Mouse (Mus musculus) CH12.LX (cell line): Measurements from ENCODE around the gene Dgkd. TPM values are rescaled to one million over a fixed set of nuclear protein-coding genes. Genes with fewer than 3 reads are reported as not detected.
A peak's percentile ranks its signal among the peaks of the same experiment; 100 is the strongest.

ENCODE experiments used
- DNase-seq: peaks from one replicate; pipeline ENCODE4 v3.0.0-alpha.2; 2013; ENCODE audit errors: extremely low read depth
- H3K27ac ChIP-seq: 2 replicates; pipeline ENCODE4 v1.5.1; 2012; ENCODE audit warnings: low read depth, mild to moderate bottlenecking, control low read depth, moderate library complexity; ENCODE audit not compliant: insufficient read depth
- H3K27me3 ChIP-seq: replicated peaks from 2 replicates; pipeline ENCODE3; 2012; ENCODE audit warnings: inconsistent platforms
- H3K36me3 ChIP-seq, 2 experiments: replicated peaks in 1 of 2; 2 replicates each; pipeline versions ENCODE3 to v1.6.1; 2012; ENCODE audit warnings: inconsistent platforms in 1 of 2, low read length in 1 of 2, mild to moderate bottlenecking in 1 of 2, mixed read lengths in 1 of 2, moderate library complexity in 1 of 2; ENCODE audit not compliant: control insufficient read depth in 1 of 2, insufficient read depth in 1 of 2
- H3K4me1 ChIP-seq, 2 experiments: 2 replicates each; pipeline ENCODE4 v1.6.1; 2012; ENCODE audit warnings: inconsistent platforms in 1 of 2, moderate library complexity in 1 of 2; ENCODE audit not compliant: insufficient read depth in 2 of 2, control insufficient read depth in 1 of 2
- H3K4me2 ChIP-seq: 2 replicates; pipeline ENCODE4 v1.6.1; 2012; ENCODE audit warnings: low read depth, mild to moderate bottlenecking, control low read depth; ENCODE audit not compliant: poor library complexity, insufficient read depth, severe bottlenecking
- H3K4me3 ChIP-seq, 3 experiments: fragments of 150-350 bp in 1 of 3; sonication (generic) in 1 of 3; replicated peaks in 1 of 3; 2 replicates each; pipeline versions ENCODE3 to v1.5.1; 2011 to 2012; ENCODE audit warnings: low read depth in 2 of 3, low read length in 2 of 3, mild to moderate bottlenecking in 2 of 3, moderate library complexity in 2 of 3, control low read depth in 1 of 3, improper control_type of control experiment in 1 of 3, inconsistent platforms in 1 of 3, mixed read lengths in 1 of 3; ENCODE audit not compliant: poor library complexity in 1 of 3
- H3K79me2 ChIP-seq: replicated peaks from 2 replicates; pipeline ENCODE4 v1.6.1; 2012; ENCODE audit warnings: mild to moderate bottlenecking, moderate library complexity; ENCODE audit not compliant: control insufficient read depth, poor library complexity, insufficient read depth, severe bottlenecking; ENCODE audit errors: extremely low read depth
- H3K9ac ChIP-seq: 2 replicates; pipeline ENCODE4 v1.6.1; 2012; ENCODE audit warnings: low read depth, mild to moderate bottlenecking, control low read depth, moderate library complexity; ENCODE audit not compliant: insufficient read depth
- H3K9me3 ChIP-seq: replicated peaks from 2 replicates; pipeline ENCODE3; 2012; ENCODE audit warnings: low read length, inconsistent platforms, mixed read lengths
- CHD2 ChIP-seq: IDR thresholded peaks from 2 replicates; pipeline ENCODE4 v1.6.1; 2011; ENCODE audit warnings: low read length, improper control_type of control experiment
- CTCF ChIP-seq, 2 experiments: IDR thresholded peaks in 1 of 2; conservative IDR thresholded peaks in 1 of 2; 2 replicates each; pipeline ENCODE4 v1.5.1; 2011 to 2012; ENCODE audit warnings: low read depth in 2 of 2, low read length in 2 of 2, improper control_type of control experiment in 1 of 2, inconsistent platforms in 1 of 2, mild to moderate bottlenecking in 1 of 2, moderate library complexity in 1 of 2
- ELF1 ChIP-seq: IDR thresholded peaks from 2 replicates; pipeline ENCODE4 v1.6.1; 2014; ENCODE audit warnings: low read depth, mild to moderate bottlenecking, inconsistent platforms, low read length, improper control_type of control experiment
- EP300 ChIP-seq: IDR thresholded peaks from 2 replicates; pipeline ENCODE4 v1.6.1; 2011; ENCODE audit warnings: low read length, improper control_type of control experiment
- HCFC1 ChIP-seq: IDR thresholded peaks from 2 replicates; pipeline ENCODE4 v1.6.1; 2012; ENCODE audit warnings: low read depth, mild to moderate bottlenecking, inconsistent platforms, low read length, improper control_type of control experiment
- IRF4 ChIP-seq: IDR thresholded peaks from 2 replicates; pipeline ENCODE4 v1.6.1; 2014; ENCODE audit warnings: low read depth, mild to moderate bottlenecking, inconsistent platforms, low read length, improper control_type of control experiment
- JUND ChIP-seq: conservative IDR thresholded peaks from 2 replicates; pipeline ENCODE4 v1.6.1; 2011; ENCODE audit warnings: low read depth, low read length, improper control_type of control experiment
- KAT2A ChIP-seq: IDR thresholded peaks from 2 replicates; pipeline ENCODE4 v1.6.1; 2012; ENCODE audit warnings: low read length, improper control_type of control experiment, inconsistent platforms; ENCODE audit not compliant: insufficient replicate concordance
- MEF2A ChIP-seq: IDR thresholded peaks from 2 replicates; pipeline ENCODE4 v1.6.1; 2014; ENCODE audit warnings: low read depth, mild to moderate bottlenecking, inconsistent platforms, low read length, improper control_type of control experiment, borderline replicate concordance
- NELFE ChIP-seq: IDR thresholded peaks from 2 replicates; pipeline ENCODE4 v1.6.1; 2011; ENCODE audit warnings: low read depth, low read length, improper control_type of control experiment
- NRF1 ChIP-seq: IDR thresholded peaks from 2 replicates; pipeline ENCODE4 v1.6.1; 2014; ENCODE audit warnings: low read depth, mild to moderate bottlenecking, inconsistent platforms, low read length, improper control_type of control experiment, moderate library complexity
- PAX5 ChIP-seq: IDR thresholded peaks from 2 replicates; pipeline ENCODE4 v1.6.1; 2012; ENCODE audit warnings: low read length, inconsistent platforms, mixed read lengths
- RAD21 ChIP-seq: IDR thresholded peaks from 2 replicates; pipeline ENCODE4 v1.6.1; 2011; ENCODE audit warnings: low read depth, mild to moderate bottlenecking, low read length, improper control_type of control experiment, moderate library complexity
- SMC3 ChIP-seq: IDR thresholded peaks from 2 replicates; pipeline ENCODE4 v1.6.1; 2011; ENCODE audit warnings: low read depth, low read length, improper control_type of control experiment
- TCF12 ChIP-seq: IDR thresholded peaks from 2 replicates; pipeline ENCODE4 v1.6.1; 2014; ENCODE audit warnings: low read depth, mild to moderate bottlenecking, inconsistent platforms, low read length, improper control_type of control experiment
- USF2 ChIP-seq: conservative IDR thresholded peaks from 2 replicates; pipeline ENCODE4 v1.6.1; 2011; ENCODE audit warnings: low read depth, low read length, improper control_type of control experiment
- dilution Hi-C: fragments of 300-500 bp; cut with MboI; formaldehyde crosslinking; loops from 2 replicates; pipeline ENCODE4 v1.14.3; 2020; ENCODE audit warnings: low sequenced_read_pairs; ENCODE audit not compliant: extremely low pct_unique_long_range_greater_than_20kb, extremely low pct_ligation_motif_present
- in situ Hi-C: fragments of 300-500 bp; cut with MboI; formaldehyde crosslinking; loops from 3 replicates; pipeline ENCODE4 v1.14.3; 2019; ENCODE audit warnings: low sequenced_read_pairs, low pct_ligation_motif_present, low pct_unique_long_range_greater_than_20kb, mixed read lengths
- polyA plus RNA-seq: library from polyadenylated mRNA; unstranded; fragments of >175 nt; gene quantifications from 2 replicates; pipeline ENCODE4 v1.2.1, GENCODE M21; 2012; ENCODE audit warnings: low read depth; ENCODE audit not compliant: insufficient read length
- total RNA-seq, 2 experiments: library from RNA; depleted of rRNA; stranded (reverse); fragments of 300-350 nt in 1 of 2; fragments of >200 nt in 1 of 2; gene quantifications; 2 replicates each; pipeline ENCODE4 v1.2.3; 2012 to 2014

The Dgkd gene
- total and polyA plus RNA-seq, 3 experiments: 57.5 to 89.9 (median 73.8) TPM

- peaks cover 47 to 68% of the 10 kb centered on the region in 2 experiments for H3K4me1 ChIP-seq
Observed at GRCm38 (mm10) chr1:87880856-87881255, 27.8 kb downstream of the Dgkd start.

GRCm38 (mm10) chr1:87881726-87882125 lies 28.6 kb downstream of the Dgkd start:
- dilution Hi-C loops: no loop called here

More at GRCm38 (mm10) chr1:87880856-87881255, 27.8 kb downstream of the Dgkd start:
- Histone ChIP-seq H3K9me3 (no peaks in the 10 kb centered on the region), H3K79me2 (peaks cover 70% of the 10 kb centered on the region), H3K4me2 (no peak overlapping the region), H3K36me3 (peaks cover 12 to 65% of the 10 kb centered on the region in 2 experiments), H3K4me3 (no peak overlapping the region), H3K27ac (peak overlapping the region; percentile 8; the same call in 1 of the 2 replicates), H3K27me3 (no peaks in the 10 kb centered on the region), H3K9ac (0 out of 2 replicates have a peak overlapping the region, but pooled peaks have one; percentile 1)
- in situ Hi-C loops (no loop called here), dilution Hi-C loops (no loop called here)
- TF ChIP-seq HCFC1 (no peak), MEF2A (0 out of 2 replicates have a peak, but pooled peaks have one; percentile 30)
- no peak for DNase-seq

GRCm38 (mm10) chr1:87882554-87882953 lies 29.5 kb downstream of the Dgkd start:
- H3K4me3 ChIP-seq: no peak overlapping the region
- H3K4me1 ChIP-seq: peaks cover 35 to 64% of the 10 kb centered on the region in 2 experiments
- no peak overlapping the region for H3K4me2 ChIP-seq
- peaks cover 54% of the 10 kb centered on the region for H3K79me2 ChIP-seq
- in situ Hi-C loops: no loop called here
- dilution Hi-C loops: no loop called here
- DNase-seq: no peak
- H3K9me3 ChIP-seq: no peaks in the 10 kb centered on the region
- H3K36me3 ChIP-seq: peaks cover 19 to 75% of the 10 kb centered on the region in 2 experiments
- H3K27ac ChIP-seq: no peak overlapping the region
- no peak overlapping the region for H3K9ac ChIP-seq
- no peak for TF ChIP-seq CTCF (conservative IDR thresholded peaks at IDR 0.05 in 1 of 2, IDR thresholded peaks at IDR 0.05 in 1 of 2; ENCODE audit: low read depth in 2 of 2, low read length in 2 of 2)
- no peak for TF ChIP-seq JUND
- TF ChIP-seq IRF4: no peak
- no peak for TF ChIP-seq RAD21
- no peak for TF ChIP-seq MEF2A
- TF ChIP-seq NRF1: no peak
- no peak for TF ChIP-seq USF2
- no peak for TF ChIP-seq PAX5
- H3K27me3 ChIP-seq: no peaks in the 10 kb centered on the region

More at GRCm38 (mm10) chr1:87881726-87882125, 28.6 kb downstream of the Dgkd start:
- H3K4me2 ChIP-seq: no peak overlapping the region
- no peak for DNase-seq
- peaks cover 39 to 65% of the 10 kb centered on the region in 2 experiments for H3K4me1 ChIP-seq
- H3K9me3 ChIP-seq: no peaks in the 10 kb centered on the region
- H3K36me3 ChIP-seq: peaks cover 13 to 71% of the 10 kb centered on the region in 2 experiments
- H3K79me2 ChIP-seq: peaks cover 61% of the 10 kb centered on the region
- no peaks in the 10 kb centered on the region for H3K27me3 ChIP-seq
- TF ChIP-seq SMC3 (no peak), TCF12 (no peak), ELF1 (no peak), CHD2 (no peak), NRF1 (no peak), KAT2A (no peak), EP300 (no peak), USF2 (no peak), NELFE (no peak)
- peak overlapping the region; percentile 46; the same call in 1 of the 2 replicates for H3K27ac ChIP-seq
- in situ Hi-C loops: no loop called here
- no peak overlapping the region for H3K9ac ChIP-seq
- no peak overlapping the region for H3K4me3 ChIP-seq
